15 mouse cellular contexts compared by ENCODE assay signal in genomic region chr3:70874614-70875013, GRCm38 (mm10).
DNase-seq lines count a peak whose midpoint lies in the region; ATAC-seq and TF ChIP-seq lines count a peak whose summit lies in the region.
"Had no signal": no experiment of that assay in that cellular context is flagged by ENCODE, and none has a peak within 500 bp of the region (broad histone marks: within the 10 kb centered on the region; RNA-seq: fewer than 3 reads in every experiment).

No protein-coding gene starts in this region.

- no peaks in the 10 kb centered on the region for H3K27me3 ChIP-seq in hindbrain, embryonic 14.5 days (ENCODE audit: control insufficient read depth, insufficient read depth, low read length)
- no peaks in the 10 kb centered on the region for H3K27me3 ChIP-seq in hindbrain, embryonic 11.5 days (ENCODE audit: control insufficient read depth, insufficient read depth, low read length)
- no peaks in the 10 kb centered on the region for H3K27me3 ChIP-seq in forebrain, postnatal 0 days (ENCODE audit: insufficient read depth, low read length)
- H3K27me3 ChIP-seq: embryonic facial prominence, embryonic 12.5 days; limb, embryonic 12.5 days had no signal

- no peaks in the 10 kb centered on the region for H3K4me1 ChIP-seq in hindbrain, embryonic 14.5 days (replicated peaks; ENCODE audit: control insufficient read depth, insufficient read depth, low read length)
- H3K4me1 ChIP-seq in hindbrain, embryonic 11.5 days (replicated peaks; ENCODE audit: control insufficient read depth, insufficient read depth, low read length): no peaks in the 10 kb centered on the region
- peaks cover 8% of the 10 kb centered on the region for H3K4me1 ChIP-seq in forebrain, postnatal 0 days (ENCODE audit: insufficient read depth)
- H3K4me1 ChIP-seq: embryonic facial prominence, embryonic 12.5 days; limb, embryonic 12.5 days had no signal

- no peak overlapping the region for H3K4me3 ChIP-seq in hindbrain, embryonic 14.5 days (replicated peaks; ENCODE audit: low read length)
- H3K4me3 ChIP-seq in hindbrain, embryonic 11.5 days (ENCODE audit: low read depth, low read length): no peak overlapping the region
- no peak overlapping the region for H3K4me3 ChIP-seq in forebrain, postnatal 0 days (ENCODE audit: low read depth, low read length)
- H3K4me3 ChIP-seq: embryonic facial prominence, embryonic 12.5 days; limb, embryonic 12.5 days had no signal

- peak; percentile 74 to 76 for DNase-seq in cerebellum, postnatal 10 days
- DNase-seq in cerebellum, postnatal 36 days: no peak
- peak; percentile 49 for DNase-seq in hindbrain, embryonic 14.5 days (ENCODE audit: low spot score)
- DNase-seq in hindbrain, embryonic 11.5 days (ENCODE audit: low spot score): no peak
- peak; percentile 36 for DNase-seq in Muller cell, postnatal 12 days (ENCODE audit: inconsistent ontology term)
- DNase-seq in forebrain, postnatal 0 days: peak; percentile 14
- DNase-seq in embryo, embryonic 10.5 days (ENCODE audit: low spot score): no peak
- no peak for DNase-seq in ovary, postnatal 36 days (ENCODE audit: low spot score)
- DNase-seq: gastrocnemius, postnatal 14 days; kidney, postnatal 10 days; lung, postnatal 4 days; right cerebral cortex, postnatal 14 days had no signal

- no peak overlapping the region for H3K4me2 ChIP-seq in hindbrain, embryonic 14.5 days (replicated peaks)
- no peak overlapping the region for H3K4me2 ChIP-seq in hindbrain, embryonic 11.5 days (replicated peaks; ENCODE audit: low read depth, low read length)
- H3K4me2 ChIP-seq in forebrain, postnatal 0 days (ENCODE audit: low read depth): no peak overlapping the region
- H3K4me2 ChIP-seq: embryonic facial prominence, embryonic 12.5 days; limb, embryonic 12.5 days had no signal

- WGBS in hindbrain, embryonic 14.5 days: 69% methylated on average over 3 of the region's 3 CpGs
- WGBS in hindbrain, embryonic 11.5 days: 85% methylated on average over 3 of the region's 3 CpGs
- 35% methylated on average over 3 of the region's 3 CpGs for WGBS in forebrain, postnatal 0 days

- no peak for TF ChIP-seq CTCF in forebrain, postnatal 0 days (IDR thresholded peaks at IDR 0.05; ENCODE audit: low read depth)

- H3K9ac ChIP-seq in hindbrain, embryonic 14.5 days: no peak overlapping the region
- no peak overlapping the region for H3K9ac ChIP-seq in hindbrain, embryonic 11.5 days (ENCODE audit: low read depth, low read length)
- H3K9ac ChIP-seq in forebrain, postnatal 0 days: no peak overlapping the region
- H3K9ac ChIP-seq: embryonic facial prominence, embryonic 12.5 days; limb, embryonic 12.5 days had no signal

- H3K9me3 ChIP-seq in hindbrain, embryonic 14.5 days (ENCODE audit: control insufficient read depth, low read length): no peaks in the 10 kb centered on the region
- H3K9me3 ChIP-seq in hindbrain, embryonic 11.5 days (ENCODE audit: control insufficient read depth, low read length): no peaks in the 10 kb centered on the region
- H3K9me3 ChIP-seq in forebrain, postnatal 0 days (ENCODE audit: low read length): no peaks in the 10 kb centered on the region
- H3K9me3 ChIP-seq: embryonic facial prominence, embryonic 12.5 days; limb, embryonic 12.5 days had no signal

- ATAC-seq in hindbrain, embryonic 14.5 days (ENCODE audit: low FRiP score): peak; percentile 37; the same call in 1 of the 2 replicates
- no peak for ATAC-seq in hindbrain, embryonic 11.5 days (ENCODE audit: low FRiP score)
- ATAC-seq in forebrain, postnatal 0 days: 0 out of 2 replicates have a peak, but pooled peaks have one; percentile 5
- ATAC-seq: Patski had no signal

- no peaks in the 10 kb centered on the region for H3K36me3 ChIP-seq in hindbrain, embryonic 14.5 days (replicated peaks; ENCODE audit: control insufficient read depth, insufficient read depth)
- H3K36me3 ChIP-seq in hindbrain, embryonic 11.5 days (ENCODE audit: control insufficient read depth, insufficient read depth, low read length): no peaks in the 10 kb centered on the region
- no peaks in the 10 kb centered on the region for H3K36me3 ChIP-seq in forebrain, postnatal 0 days (ENCODE audit: insufficient read depth)
- H3K36me3 ChIP-seq: embryonic facial prominence, embryonic 12.5 days; limb, embryonic 12.5 days had no signal

- H3K27ac ChIP-seq in hindbrain, embryonic 14.5 days: no peak overlapping the region
- no peak overlapping the region for H3K27ac ChIP-seq in hindbrain, embryonic 11.5 days (ENCODE audit: low read depth, low read length)
- no peak overlapping the region for H3K27ac ChIP-seq in forebrain, postnatal 0 days (ENCODE audit: low read depth, low read length)
- H3K27ac ChIP-seq: embryonic facial prominence, embryonic 12.5 days; limb, embryonic 12.5 days had no signal

Comparison
In these comparisons a context has a peak if more than half of its experiments do, and no peak if none do; other contexts are left out.
1. DNase-seq: peak in cerebellum, postnatal 10 days (2 of 2), hindbrain, embryonic 14.5 days (single experiment), Muller cell, postnatal 12 days (single experiment) and forebrain, postnatal 0 days (single experiment); none in cerebellum, postnatal 36 days (0 of 2), hindbrain, embryonic 11.5 days (single experiment), embryo, embryonic 10.5 days (single experiment) and ovary, postnatal 36 days (single experiment).